Mouse (Mus musculus) heart, adult 9 months (tissue): ENCODE results near the gene Grid2ip.

Experiments
- DNase-seq, 2 experiments: peaks; one replicate each; pipeline ENCODE4 v3.0.0; 2022; ENCODE audit warnings: low spot score in 2 of 2

The Grid2ip gene

GRCm38 (mm10) chr5:143410841-143411395 is 53.8 kb downstream of the Grid2ip start:
- no peak for DNase-seq

DNA sequence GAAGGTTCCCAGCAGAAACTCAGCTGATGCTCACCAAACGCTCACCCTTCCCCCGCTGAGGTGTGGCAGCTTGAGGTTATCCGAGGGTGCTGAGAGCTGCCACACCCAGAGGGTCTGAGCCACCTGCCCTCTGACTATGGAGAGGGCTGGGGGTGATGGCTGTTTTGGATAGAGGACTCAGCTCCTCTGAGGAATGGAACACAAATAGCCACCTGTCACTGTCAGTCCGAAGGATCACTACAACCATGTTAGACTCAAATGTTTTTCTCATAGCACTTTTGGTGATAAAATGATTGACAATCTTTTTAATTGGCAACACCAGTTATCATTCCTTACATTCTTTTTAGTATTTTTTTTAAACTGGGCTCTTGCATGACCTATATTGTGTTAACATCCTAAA is 64.3 kb downstream of the Grid2ip start:
- DNase-seq = no peak

DNA sequence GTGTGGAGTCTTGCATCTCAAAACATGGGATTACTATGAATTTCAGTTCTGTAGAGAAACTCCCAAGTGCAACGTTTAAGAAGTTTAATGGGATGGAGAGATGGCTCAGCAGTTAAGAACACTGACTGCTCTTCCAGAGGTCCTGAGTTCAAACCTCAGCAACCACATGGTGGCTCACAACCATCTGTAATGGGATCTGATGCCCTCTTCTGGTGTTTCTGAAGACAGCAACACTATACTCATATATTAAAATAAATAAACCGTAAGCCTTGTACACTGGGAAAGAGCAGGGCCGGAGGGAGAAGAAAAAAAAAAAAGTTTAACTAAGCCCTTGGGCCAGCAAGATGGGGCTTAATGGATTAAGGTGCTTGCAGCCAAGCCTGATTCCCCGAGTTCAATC is 65.9 kb downstream of the Grid2ip start:
- DNase-seq = no peak

DNA sequence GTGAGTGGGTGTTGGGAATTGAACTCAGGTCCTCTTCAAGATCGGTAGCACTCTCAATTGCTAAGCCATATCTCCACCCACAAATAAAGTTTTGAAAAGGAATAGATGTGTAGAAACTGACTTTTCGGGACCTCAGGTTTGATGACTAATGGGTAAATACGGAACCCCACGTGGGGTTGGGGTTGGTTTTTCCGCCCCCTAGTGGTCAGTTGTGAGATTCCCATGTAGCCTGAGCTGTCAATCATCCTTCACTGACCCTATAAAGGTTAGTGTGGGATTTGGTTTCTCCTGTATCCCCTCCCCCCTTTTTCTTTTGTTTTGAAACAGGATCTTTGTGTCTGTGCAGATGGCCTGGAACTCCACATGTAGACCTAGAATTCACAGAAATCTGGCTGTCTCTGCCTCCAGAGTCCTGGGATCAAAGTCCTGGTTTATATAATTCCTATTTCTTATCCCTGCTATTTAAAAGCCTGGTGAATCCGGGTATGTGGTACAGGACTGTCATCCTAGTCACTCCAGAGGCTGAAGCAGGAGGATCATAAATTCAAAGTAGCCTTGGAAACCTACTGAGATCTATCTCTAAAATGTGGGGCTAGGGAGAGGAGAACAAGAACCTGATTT is 66.9 kb downstream of the Grid2ip start:
- DNase-seq = peak; percentile 46 to 53

GRCm38 (mm10) chr5:143434421-143434820 is 77.3 kb downstream of the Grid2ip start:
- peak; percentile 35 to 54 for DNase-seq

- DNase-seq = no peak
Observed at GRCm38 (mm10) chr5:143441298-143441697, 84.2 kb downstream of the Grid2ip start.

DNA sequence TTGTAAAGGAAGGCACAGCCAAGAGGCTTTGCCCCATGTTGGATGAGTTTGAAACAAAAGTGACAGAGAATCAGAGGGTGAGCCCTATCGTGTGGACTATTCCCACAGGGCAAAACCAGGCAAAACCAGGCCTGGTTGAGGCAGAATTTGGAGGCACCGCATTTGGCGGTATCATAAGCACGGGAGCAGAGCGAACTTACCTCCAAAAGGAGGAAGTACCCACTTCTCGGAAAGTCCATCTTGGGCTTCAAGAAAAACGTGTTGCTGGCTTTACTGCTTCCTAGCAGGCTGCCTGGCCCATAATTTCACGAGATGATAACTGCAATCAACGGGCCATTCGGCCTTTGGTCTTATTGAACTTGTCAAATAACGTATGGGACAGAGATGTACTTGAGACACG is 84.6 kb downstream of the Grid2ip start:
- DNase-seq = no peak
